Mouse (Mus musculus) midbrain, embryonic 13.5 days (tissue): ENCODE results near the gene Kank3. TPM values are rescaled to one million over a fixed set of nuclear protein-coding genes. Genes with fewer than 3 reads are reported as not detected.
A peak's percentile ranks its signal among the peaks of the same experiment; 100 is the strongest.

Source experiments
- ATAC-seq: fragments of 200-750 bp; cut with Nextera tagmentation; 2 replicates; pipeline ENCODE4 v1.8.0; 2017; ENCODE audit warnings: mild to moderate bottlenecking, moderate TSS enrichment, moderate library complexity
- H3K27ac ChIP-seq: fragments of 300-500 bp; sonication (generic); 2 replicates; pipeline ENCODE4 v1.5.1; 2015; ENCODE audit warnings: inconsistent platforms, mild to moderate bottlenecking, moderate library complexity
- H3K27me3 ChIP-seq: fragments of 300-500 bp; sonication (generic); 2 replicates; pipeline ENCODE4 v1.6.1; 2015; ENCODE audit warnings: mild to moderate bottlenecking, inconsistent platforms
- H3K36me3 ChIP-seq: fragments of 300-500 bp; sonication (generic); 2 replicates; pipeline ENCODE4 v1.6.1; 2015; ENCODE audit warnings: mild to moderate bottlenecking, inconsistent platforms
- H3K4me1 ChIP-seq: fragments of 300-500 bp; sonication (generic); replicated peaks from 2 replicates; pipeline ENCODE4 v1.6.1; 2015; ENCODE audit warnings: inconsistent platforms
- H3K4me2 ChIP-seq: fragments of 300-500 bp; sonication (generic); replicated peaks from 2 replicates; pipeline ENCODE4 v1.6.1; 2015; ENCODE audit warnings: moderate library complexity, mild to moderate bottlenecking, inconsistent platforms
- H3K4me3 ChIP-seq: fragments of 300-500 bp; sonication (generic); replicated peaks from 2 replicates; pipeline ENCODE4 v1.5.1; 2015; ENCODE audit warnings: mild to moderate bottlenecking, inconsistent platforms
- H3K9ac ChIP-seq: fragments of 300-500 bp; sonication (generic); replicated peaks from 2 replicates; pipeline ENCODE4 v1.6.1; 2015; ENCODE audit warnings: mild to moderate bottlenecking, inconsistent platforms
- H3K9me3 ChIP-seq: fragments of 300-500 bp; sonication (generic); 2 replicates; pipeline ENCODE4 v1.6.1; 2016; ENCODE audit warnings: mild to moderate bottlenecking, inconsistent platforms
- WGBS: fragments of 180-500 bp; shearing (Covaris S2); methylation state at CpG from one replicate; pipeline ENCODE4 v1.1.7; 2015; 5-methylcytosine and 5-hydroxymethylcytosine counted together
- polyA plus RNA-seq: library from polyadenylated mRNA; unstranded; fragments of >200 nt; fragmentation: Nextera tagmentation; extraction: Ambion mirVana; gene quantifications from 2 replicates; pipeline ENCODE4 v1.2.1, GENCODE M21; 2015

Kank3 gene
- polyA plus RNA-seq, 1 experiment from 2014 or later, result 36.2 TPM

DNA sequence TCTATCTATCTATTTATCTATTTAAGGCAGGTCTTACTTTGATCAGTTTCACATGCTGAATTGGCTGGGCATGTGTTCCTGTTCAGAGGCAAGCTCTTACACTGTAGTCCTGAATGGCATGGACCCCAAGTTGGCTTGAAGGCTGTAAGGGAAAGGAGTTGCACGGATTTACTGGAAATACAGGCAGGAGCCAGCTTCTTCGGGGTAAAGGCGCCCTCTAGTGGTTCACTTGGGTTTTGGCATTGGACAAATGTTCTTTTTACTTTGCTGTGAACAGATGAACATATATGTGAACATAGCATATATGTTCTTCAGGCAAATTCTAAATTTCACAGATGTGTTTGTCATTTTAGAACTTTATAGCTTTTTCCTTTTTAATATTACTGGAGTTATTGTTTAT lies 16.5 kb downstream of the Kank3 start:
- H3K27me3 ChIP-seq, result no peaks in the 10 kb centered on the region
- H3K36me3 ChIP-seq, result peaks cover 43% of the 10 kb centered on the region
- H3K4me2 ChIP-seq, result no peak overlapping the region
- no peak for ATAC-seq
- no peak overlapping the region for H3K27ac ChIP-seq
- peaks cover 29% of the 10 kb centered on the region for H3K4me1 ChIP-seq
- no peaks in the 10 kb centered on the region for H3K9me3 ChIP-seq
- under 1% methylated on average over 3 of the region's 3 CpGs for WGBS
- H3K4me3 ChIP-seq, result no peak overlapping the region
- no peak overlapping the region for H3K9ac ChIP-seq

DNA sequence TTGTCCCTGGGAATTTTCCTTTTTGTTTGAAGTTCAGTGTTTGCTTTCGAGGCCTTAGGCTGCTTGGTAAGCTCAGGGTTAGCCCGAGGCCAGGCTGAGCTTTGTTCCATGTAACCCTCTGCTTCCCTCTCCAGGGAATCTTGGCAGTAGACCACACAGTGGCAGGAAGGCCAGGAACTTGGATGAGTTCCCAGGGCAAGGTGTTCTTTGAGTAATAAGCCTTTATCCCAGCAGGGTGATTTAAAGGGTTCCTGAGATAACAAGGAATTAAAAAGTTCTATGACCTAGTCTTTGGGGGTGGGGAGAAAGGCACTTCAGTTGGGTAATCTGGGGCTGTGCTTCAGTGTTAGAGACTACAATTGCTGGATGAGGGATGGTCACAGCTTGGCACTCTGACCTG lies 18.6 kb downstream of the Kank3 start:
- H3K27me3 ChIP-seq, result no peaks in the 10 kb centered on the region
- no peak overlapping the region for H3K27ac ChIP-seq
- WGBS, result 70% methylated on average over 2 of the region's 2 CpGs
- peaks cover 52% of the 10 kb centered on the region for H3K36me3 ChIP-seq
- no peak overlapping the region for H3K4me3 ChIP-seq
- H3K4me2 ChIP-seq, result no peak overlapping the region
- H3K9me3 ChIP-seq, result no peaks in the 10 kb centered on the region
- no peak for ATAC-seq
- no peak overlapping the region for H3K9ac ChIP-seq
- peaks cover 11% of the 10 kb centered on the region for H3K4me1 ChIP-seq

DNA sequence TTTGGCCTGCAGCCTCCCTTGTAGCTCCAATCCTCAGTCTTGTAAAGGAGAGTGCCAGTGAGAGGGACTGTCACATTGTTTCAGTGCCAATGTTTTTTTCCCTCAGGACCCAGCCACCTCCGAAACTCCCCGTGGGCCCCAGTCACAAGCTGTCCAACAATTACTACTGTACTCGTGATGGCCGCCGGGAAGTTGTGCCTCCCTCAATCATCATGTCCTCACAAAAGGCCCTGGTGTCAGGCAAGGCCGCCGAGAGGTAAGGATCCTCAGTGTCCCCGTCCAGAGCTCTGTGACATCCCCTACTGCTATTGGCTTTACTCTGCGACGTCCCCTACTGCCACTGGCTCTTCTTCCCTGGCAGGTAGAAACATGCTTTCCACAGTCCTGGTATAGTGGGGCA lies 19.2 kb downstream of the Kank3 start:
- no peak overlapping the region; the same call in 1 of the 2 replicates for H3K27ac ChIP-seq
- no peak overlapping the region for H3K4me3 ChIP-seq
- peaks cover 11% of the 10 kb centered on the region for H3K4me1 ChIP-seq
- H3K9me3 ChIP-seq, result no peaks in the 10 kb centered on the region
- 91% methylated on average over 10 of the region's 10 CpGs for WGBS
- no peak for ATAC-seq
- no peaks in the 10 kb centered on the region for H3K27me3 ChIP-seq
- peaks cover 59% of the 10 kb centered on the region for H3K36me3 ChIP-seq
- H3K4me2 ChIP-seq, result no peak overlapping the region
- H3K9ac ChIP-seq, result no peak overlapping the region

DNA sequence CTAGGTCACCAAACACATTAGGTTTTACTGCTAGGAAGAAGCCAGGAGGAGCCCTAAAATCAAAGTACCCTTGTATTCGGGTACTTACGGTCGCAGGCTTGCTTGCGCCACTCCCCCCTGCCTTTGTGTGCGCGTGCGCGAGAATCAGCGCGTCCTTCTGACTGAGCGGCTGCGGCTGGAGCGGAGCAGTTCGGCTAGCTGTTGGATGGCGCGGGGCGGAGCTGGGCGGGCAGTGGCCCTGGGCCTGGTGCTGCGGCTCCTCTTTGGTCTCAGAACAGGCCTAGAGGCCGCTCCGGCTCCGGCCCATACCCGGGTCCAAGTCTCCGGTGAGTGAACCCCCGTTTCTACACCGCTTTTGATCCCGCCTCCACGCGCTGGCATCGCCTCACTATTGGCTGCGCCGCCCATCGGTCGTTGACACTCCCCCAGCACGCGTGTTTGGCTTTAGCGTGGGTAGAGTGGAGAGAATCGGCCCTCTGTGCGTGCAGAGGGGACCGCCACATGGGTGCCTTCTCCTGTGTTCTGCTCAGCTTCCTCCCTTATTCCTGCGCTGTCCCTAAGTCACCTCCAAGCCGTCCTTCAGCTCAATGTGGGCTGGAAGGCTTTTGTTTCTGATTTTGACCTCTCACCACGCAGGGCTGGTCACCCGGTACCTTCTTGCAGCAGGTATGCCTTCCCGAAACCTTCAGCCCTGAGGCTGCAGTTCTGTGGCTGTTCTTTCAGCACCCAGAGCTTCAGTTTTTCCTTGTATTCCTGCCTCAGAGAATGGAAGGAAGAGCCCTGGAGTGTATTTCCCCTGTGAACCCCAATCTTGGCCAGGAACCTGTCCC lies 32.9 kb downstream of the Kank3 start, which contains the start of gene Cd320:
Gene Cd320, plus strand, starts transcription at position 126 of the 830 bp plus-strand sequence.
- ATAC-seq, result peak; percentile 96
- Histone ChIP-seq H3K4me3 (peak within 1 kb of the TSS; percentile 88), H3K9me3 (no peaks in the 10 kb centered on the region), H3K4me1 (peaks cover 27% of the 10 kb centered on the region), H3K27ac (peak within 1 kb of the TSS; percentile 81), H3K4me2 (peak within 1 kb of the TSS; percentile 96), H3K9ac (peak within 1 kb of the TSS; percentile 85), H3K36me3 (peaks cover 30% of the 10 kb centered on the region), H3K27me3 (no peaks in the 10 kb centered on the region)
- WGBS, result 1% methylated on average over 45 of the region's 45 CpGs

GRCm38 (mm10) chr17:33844196-33844595 lies 33.9 kb downstream of the Kank3 start:
- Histone ChIP-seq H3K4me3 (peak overlapping the region; percentile 88), H3K9me3 (no peaks in the 10 kb centered on the region), H3K4me1 (peaks cover 27% of the 10 kb centered on the region), H3K27ac (no peak overlapping the region), H3K9ac (peak overlapping the region; percentile 85), H3K27me3 (no peaks in the 10 kb centered on the region), H3K4me2 (peak overlapping the region; percentile 96), H3K36me3 (peaks cover 30% of the 10 kb centered on the region)
- no peak for ATAC-seq
- 80% methylated on average over 1 of the region's 1 CpGs for WGBS

DNA sequence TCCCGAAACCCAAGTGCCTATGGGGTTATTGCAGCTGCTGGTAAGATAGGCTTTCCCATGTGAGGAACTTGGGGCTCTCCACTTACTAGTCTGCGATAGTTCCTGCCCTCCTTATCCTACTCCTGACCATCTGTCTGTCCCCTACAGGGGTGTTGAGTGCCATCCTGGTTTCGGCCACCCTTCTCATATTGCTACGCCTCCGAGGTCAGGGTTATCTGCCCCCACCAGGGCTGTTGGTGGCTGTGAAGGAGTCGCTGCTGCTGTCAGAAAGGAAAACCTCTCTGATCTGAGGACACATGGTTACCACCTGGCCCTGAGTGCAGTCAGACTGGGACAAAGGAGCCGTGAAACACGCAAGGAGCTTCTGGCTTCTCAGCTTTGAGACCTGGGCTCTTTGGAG lies 37.8 kb downstream of the Kank3 start:
- Histone ChIP-seq H3K9ac (no peak overlapping the region), H3K9me3 (no peaks in the 10 kb centered on the region), H3K4me3 (no peak overlapping the region), H3K4me2 (no peak overlapping the region), H3K27ac (no peak overlapping the region), H3K4me1 (peaks cover 27% of the 10 kb centered on the region), H3K27me3 (no peaks in the 10 kb centered on the region), H3K36me3 (peaks cover 29% of the 10 kb centered on the region)
- WGBS, result 94% methylated on average over 8 of the region's 8 CpGs
- no peak for ATAC-seq

DNA sequence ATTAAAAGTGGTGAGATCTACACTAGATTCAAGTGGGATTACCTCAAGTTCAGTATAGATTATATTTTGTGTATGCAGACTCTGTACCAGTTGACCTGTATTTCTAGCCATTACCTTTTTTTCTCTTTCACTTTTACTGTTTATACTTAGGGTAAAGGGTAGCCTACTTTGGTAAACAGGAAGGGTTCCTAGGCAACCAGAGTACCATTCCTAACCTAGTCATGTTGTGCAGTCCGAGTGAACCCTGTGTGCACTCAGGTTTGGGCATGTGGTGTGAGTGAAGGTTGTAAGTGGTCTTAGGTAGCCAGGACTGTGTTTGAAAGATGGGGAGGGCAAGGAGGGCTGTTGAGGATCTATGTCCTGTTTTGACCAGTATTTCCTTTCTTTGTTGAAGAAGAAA lies 41.0 kb downstream of the Kank3 start:
- ATAC-seq, result no peak
- Histone ChIP-seq H3K4me1 (no peaks in the 10 kb centered on the region), H3K4me2 (no peak overlapping the region), H3K9me3 (no peaks in the 10 kb centered on the region), H3K27ac (no peak overlapping the region), H3K27me3 (no peaks in the 10 kb centered on the region), H3K36me3 (peaks cover 29% of the 10 kb centered on the region), H3K9ac (no peak overlapping the region), H3K4me3 (no peak overlapping the region)
- WGBS, result 92% methylated on average over 1 of the region's 1 CpGs

DNA sequence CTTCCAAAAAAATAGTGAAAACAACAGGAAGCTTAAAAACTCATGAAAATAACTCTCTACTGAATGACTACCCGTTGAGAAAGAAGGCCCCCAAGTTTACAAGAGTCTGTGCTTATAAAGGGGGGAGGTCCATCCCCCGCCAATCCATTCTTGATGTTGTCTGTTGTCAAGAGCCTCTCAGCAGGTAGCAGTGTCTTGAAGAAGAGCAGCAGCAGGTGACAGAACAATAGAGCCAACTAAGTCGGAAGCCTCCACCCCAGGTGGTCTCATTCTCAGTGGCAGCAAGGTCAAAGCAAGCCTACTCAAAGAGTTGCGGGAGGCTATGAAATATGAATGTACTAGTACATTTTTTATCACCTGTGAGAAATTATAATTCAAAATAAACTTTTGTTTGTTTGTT lies 47.5 kb downstream of the Kank3 start:
- no peak overlapping the region for H3K4me3 ChIP-seq
- H3K4me1 ChIP-seq, result no peaks in the 10 kb centered on the region
- ATAC-seq, result no peak
- 59% methylated on average over 4 of the region's 4 CpGs for WGBS
- H3K4me2 ChIP-seq, result no peak overlapping the region
- H3K27ac ChIP-seq, result no peak overlapping the region
- no peaks in the 10 kb centered on the region; the same call in 1 of the 2 replicates for H3K9me3 ChIP-seq
- no peak overlapping the region for H3K9ac ChIP-seq
- H3K27me3 ChIP-seq, result no peaks in the 10 kb centered on the region
- no peaks in the 10 kb centered on the region for H3K36me3 ChIP-seq

GRCm38 (mm10) chr17:33865330-33866030 lies 55.2 kb downstream of the Kank3 start:
- no peak overlapping the region for H3K4me3 ChIP-seq
- no peaks in the 10 kb centered on the region for H3K9me3 ChIP-seq
- no peak overlapping the region for H3K9ac ChIP-seq
- no peak overlapping the region for H3K27ac ChIP-seq
- ATAC-seq, result no peak
- H3K4me1 ChIP-seq, result no peaks in the 10 kb centered on the region
- H3K36me3 ChIP-seq, result no peaks in the 10 kb centered on the region
- no peak overlapping the region for H3K4me2 ChIP-seq
- WGBS, result 42% methylated on average over 9 of the region's 9 CpGs
- no peaks in the 10 kb centered on the region for H3K27me3 ChIP-seq

Other genes with a start within 250 kb of the Kank3 start
- 68.0 and 69.0 TPM in 2 replicates for gene Zfp414, start 181.4 kb upstream of the Kank3 start, polyA plus RNA-seq
- gene Pram1, start 172.5 kb upstream of the Kank3 start, polyA plus RNA-seq, result 0.81 and 0.93 TPM in 2 replicates
- gene Hnrnpm, start 123.7 kb upstream of the Kank3 start, polyA plus RNA-seq, result 283 and 294 TPM in 2 replicates
- gene March2, start 91.8 kb upstream of the Kank3 start, polyA plus RNA-seq, result 54.4 and 55.8 TPM in 2 replicates
- gene Rab11b, start 50.0 kb upstream of the Kank3 start, polyA plus RNA-seq, result 534 and 547 TPM in 2 replicates
- 14.3 and 17.1 TPM in 2 replicates for gene Angptl4, start 28.7 kb upstream of the Kank3 start, polyA plus RNA-seq
- gene Rps28, start 14.0 kb downstream of the Kank3 start, polyA plus RNA-seq, result 704 and 707 TPM in 2 replicates
- 482 and 516 TPM in 2 replicates for gene Ndufa7, start 14.1 kb downstream of the Kank3 start, polyA plus RNA-seq
- 64.0 and 66.9 TPM in 2 replicates for gene Cd320, start 32.6 kb downstream of the Kank3 start, polyA plus RNA-seq
- gene Gm7029, start 63.3 kb downstream of the Kank3 start, polyA plus RNA-seq, result not detected in 2 replicates
- gene Kifc1, start 80.1 kb downstream of the Kank3 start, polyA plus RNA-seq, result 2.9 and 3.0 TPM in 2 replicates
- 0.40 and 0.52 TPM in 2 replicates for gene Platr17, start 94.6 kb downstream of the Kank3 start, polyA plus RNA-seq
- 56.5 and 57.2 TPM in 2 replicates for gene Daxx, start 98.9 kb downstream of the Kank3 start, polyA plus RNA-seq
- 18.1 and 19.6 TPM in 2 replicates for gene Tapbp, start 105.4 kb downstream of the Kank3 start, polyA plus RNA-seq
- gene Zbtb22, start 105.4 kb downstream of the Kank3 start, polyA plus RNA-seq, result 20.3 TPM in 2 replicates
- gene Rgl2, start 119.0 kb downstream of the Kank3 start, polyA plus RNA-seq, result 49.8 and 56.9 TPM in 2 replicates
- 193 and 195 TPM in 2 replicates for gene Pfdn6, start 129.8 kb downstream of the Kank3 start, polyA plus RNA-seq
- gene Wdr46, start 130.1 kb downstream of the Kank3 start, polyA plus RNA-seq, result 24.4 and 25.7 TPM in 2 replicates
- gene B3galt4, start 141.0 kb downstream of the Kank3 start, polyA plus RNA-seq, result 12.4 and 13.6 TPM in 2 replicates
- gene Vps52, start 145.3 kb downstream of the Kank3 start, polyA plus RNA-seq, result 66.4 and 69.8 TPM in 2 replicates
- 918 and 949 TPM in 2 replicates for gene Rps18, start 145.5 kb downstream of the Kank3 start, polyA plus RNA-seq
- 13.5 and 16.0 TPM in 2 replicates for gene H2-K1, start 189.8 kb downstream of the Kank3 start, polyA plus RNA-seq
- 20.1 and 24.3 TPM in 2 replicates for gene Ring1, start 214.2 kb downstream of the Kank3 start, polyA plus RNA-seq
- gene H2-Ke6, start 217.5 kb downstream of the Kank3 start, polyA plus RNA-seq, result 80.5 and 91.7 TPM in 2 replicates
- gene Slc39a7, start 221.2 kb downstream of the Kank3 start, polyA plus RNA-seq, result 176 and 180 TPM in 2 replicates
- 57.9 and 62.7 TPM in 2 replicates for gene Rxrb, start 221.3 kb downstream of the Kank3 start, polyA plus RNA-seq
- gene Col11a2, start 228.9 kb downstream of the Kank3 start, polyA plus RNA-seq, result 2.1 and 2.5 TPM in 2 replicates